Mouse (Mus musculus) heart, embryonic 11.5 days (tissue): Measurements from ENCODE around the gene Itpr3. TPM values are rescaled to one million over a fixed set of nuclear protein-coding genes. Genes with fewer than 3 reads are reported as not detected.

Source experiments
- ATAC-seq: fragments of 200-750 bp; cut with Nextera tagmentation; replicated peaks from 2 replicates; pipeline ENCODE4 v1.8.0; 2017; ENCODE audit warnings: moderate library complexity; ENCODE audit not compliant: insufficient number of reproducible peaks, low FRiP score, low TSS enrichment
- H3K27ac ChIP-seq: fragments of 300-500 bp; sonication (generic); 2 replicates; pipeline ENCODE4 v1.5.1; 2014; ENCODE audit warnings: mild to moderate bottlenecking, low read depth, low read length
- H3K27me3 ChIP-seq: fragments of 300-500 bp; sonication (generic); 2 replicates; pipeline ENCODE4 v1.6.1; 2014; ENCODE audit warnings: mild to moderate bottlenecking, low read length, mixed read lengths; ENCODE audit not compliant: control insufficient read depth, insufficient read depth
- H3K36me3 ChIP-seq: fragments of 300-500 bp; sonication (generic); 2 replicates; pipeline ENCODE4 v1.6.1; 2014; ENCODE audit warnings: mild to moderate bottlenecking, low read length, moderate library complexity, mixed read lengths; ENCODE audit not compliant: control insufficient read depth, insufficient read depth
- H3K4me1 ChIP-seq: fragments of 300-500 bp; sonication (generic); 2 replicates; pipeline ENCODE4 v1.6.1; 2014; ENCODE audit warnings: low read length; ENCODE audit not compliant: control insufficient read depth, insufficient read depth
- H3K4me2 ChIP-seq: fragments of 300-500 bp; sonication (generic); 2 replicates; pipeline ENCODE4 v1.6.1; 2014; ENCODE audit warnings: mild to moderate bottlenecking, moderate library complexity
- H3K4me3 ChIP-seq: fragments of 300-500 bp; sonication (generic); 2 replicates; pipeline ENCODE4 v1.5.1; 2014; ENCODE audit warnings: low read depth, low read length
- H3K9ac ChIP-seq: fragments of 300-500 bp; sonication (generic); 2 replicates; pipeline ENCODE4 v1.6.1; 2014; ENCODE audit warnings: mild to moderate bottlenecking, low read depth, low read length, moderate library complexity
- H3K9me3 ChIP-seq: fragments of 300-500 bp; sonication (generic); replicated peaks from 2 replicates; pipeline ENCODE4 v1.6.1; 2016; ENCODE audit warnings: low read length; ENCODE audit not compliant: control insufficient read depth
- WGBS: fragments of 180-500 bp; shearing (Covaris S2); extraction: QIAGEN DNeasy Blood & Tissue Kit; methylation state at CpG from one replicate; pipeline ENCODE4 v1.1.7; 2014; ENCODE audit not compliant: insufficient replicate concordance; 5-methylcytosine and 5-hydroxymethylcytosine counted together
- microRNA-seq: library from miRNA; unstranded; fragments of <30 nt; microRNA quantifications from one replicate; pipeline ENCODE4, GENCODE M21; 2016; ENCODE audit warnings: borderline number of aligned reads
- polyA plus RNA-seq: library from polyadenylated mRNA; unstranded; fragments of >200 nt; fragmentation: Nextera tagmentation; extraction: Ambion mirVana; gene quantifications from 2 replicates; pipeline ENCODE4 v1.2.1, GENCODE M21; 2014

The Itpr3 gene
- polyA plus RNA-seq, 1 experiment from 2014 or later = 2.2 TPM

GRCm38 (mm10) chr17:27167545-27167944 lies 110.4 kb downstream of the Itpr3 start, which contains the start of gene Ip6k3:
Gene Ip6k3 (minus strand): TSS chr17:27167795.
- no peak for ATAC-seq
- H3K36me3 ChIP-seq = no peaks in the 10 kb centered on the region
- WGBS = 39% methylated on average over 4 of the region's 4 CpGs
- no peaks in the 10 kb centered on the region for H3K9me3 ChIP-seq
- no peak within 1 kb of the TSS for H3K9ac ChIP-seq
- H3K4me3 ChIP-seq = no peak within 1 kb of the TSS
- no peaks in the 10 kb centered on the region for H3K27me3 ChIP-seq
- no peaks in the 10 kb centered on the region for H3K4me1 ChIP-seq
- H3K4me2 ChIP-seq = no peak within 1 kb of the TSS
- H3K27ac ChIP-seq = no peak within 1 kb of the TSS

GRCm38 (mm10) chr17:27168569-27168968 lies 111.5 kb downstream of the Itpr3 start:
- Histone ChIP-seq H3K4me1 (no peaks in the 10 kb centered on the region), H3K9me3 (no peaks in the 10 kb centered on the region), H3K27me3 (no peaks in the 10 kb centered on the region), H3K27ac (no peak overlapping the region), H3K4me3 (no peak overlapping the region), H3K9ac (no peak overlapping the region), H3K36me3 (no peaks in the 10 kb centered on the region), H3K4me2 (no peak overlapping the region)
- no peak for ATAC-seq
- 89% methylated on average over 4 of the region's 4 CpGs for WGBS

GRCm38 (mm10) chr17:27169952-27170695 lies 113.0 kb downstream of the Itpr3 start:
- H3K36me3 ChIP-seq = no peaks in the 10 kb centered on the region
- no peaks in the 10 kb centered on the region for H3K4me1 ChIP-seq
- H3K4me2 ChIP-seq = no peak overlapping the region
- H3K9me3 ChIP-seq = no peaks in the 10 kb centered on the region
- no peak overlapping the region for H3K27ac ChIP-seq
- H3K27me3 ChIP-seq = no peaks in the 10 kb centered on the region
- no peak for ATAC-seq
- H3K4me3 ChIP-seq = no peak overlapping the region
- no peak overlapping the region for H3K9ac ChIP-seq
- 68% methylated on average over 11 of the region's 11 CpGs for WGBS

- no peak for ATAC-seq
- H3K9ac ChIP-seq = no peak overlapping the region
- no peak overlapping the region for H3K4me3 ChIP-seq
- no peaks in the 10 kb centered on the region for H3K9me3 ChIP-seq
- WGBS = 64% methylated on average over 5 of the region's 5 CpGs
- H3K4me1 ChIP-seq = no peaks in the 10 kb centered on the region
- no peaks in the 10 kb centered on the region for H3K27me3 ChIP-seq
- H3K36me3 ChIP-seq = no peaks in the 10 kb centered on the region
- H3K27ac ChIP-seq = no peak overlapping the region
- no peak overlapping the region for H3K4me2 ChIP-seq
Observed at GRCm38 (mm10) chr17:27171121-27171520, 114.0 kb downstream of the Itpr3 start.

Small RNA genes within 50 kb of the gene (microRNA-seq; reads per million reads assigned to microRNA genes)
- gene Mir7677 = 0.68 reads per million, percentile 4 among the genes with 10 or more reads in this experiment

Other genes with a start within 250 kb of the Itpr3 start
- 157 and 159 TPM in 2 replicates for gene Nkx2-5, start 212.3 kb upstream of the Itpr3 start, polyA plus RNA-seq
- gene Kifc5b, start 140.2 kb upstream of the Itpr3 start, polyA plus RNA-seq = 6.3 and 6.9 TPM in 2 replicates
- gene Phf1, start 124.3 kb upstream of the Itpr3 start, polyA plus RNA-seq = 5.7 and 5.9 TPM in 2 replicates
- 134 and 145 TPM in 2 replicates for gene Cuta, start 117.7 kb upstream of the Itpr3 start, polyA plus RNA-seq
- 2.9 and 3.7 TPM in 2 replicates for gene Syngap1, start 116.1 kb upstream of the Itpr3 start, polyA plus RNA-seq
- gene Zbtb9, start 84.1 kb upstream of the Itpr3 start, polyA plus RNA-seq = 6.8 and 7.9 TPM in 2 replicates
- 11.0 and 11.4 TPM in 2 replicates for gene Bak1, start 28.3 kb upstream of the Itpr3 start, polyA plus RNA-seq
- 363 and 374 TPM in 2 replicates for gene Uqcc2, start 76.6 kb downstream of the Itpr3 start, polyA plus RNA-seq
- gene Ip6k3, start 110.5 kb downstream of the Itpr3 start, polyA plus RNA-seq = 0.15 and 0.26 TPM in 2 replicates
- 6.7 and 8.4 TPM in 2 replicates for gene Lemd2, start 147.2 kb downstream of the Itpr3 start, polyA plus RNA-seq